Mouse (Mus musculus) olfactory bulb, adult 2 months (tissue): Measurements from ENCODE around the gene Ryr1.

Source experiments
- CTCF ChIP-seq: fragments of 200-500 bp; IDR thresholded peaks from 2 replicates; pipeline ENCODE4 v1.5.1; 2012; ENCODE audit warnings: low read depth, mild to moderate bottlenecking, low read length, moderate library complexity; ENCODE audit not compliant: insufficient read depth
- POLR2A ChIP-seq: fragments of 200-500 bp; IDR thresholded peaks from 2 replicates; pipeline ENCODE4 v1.6.1; 2012; ENCODE audit warnings: mild to moderate bottlenecking, low read depth, low read length, moderate library complexity; ENCODE audit not compliant: insufficient read depth

GRCm38 (mm10) chr7:28957997-28958725, 166.8 kb downstream of the Ryr1 start:
- no peak for TF ChIP-seq POLR2A
- no peak for TF ChIP-seq CTCF
